ENCODE assay signal across 8 mouse cellular contexts in the genomic region with DNA sequence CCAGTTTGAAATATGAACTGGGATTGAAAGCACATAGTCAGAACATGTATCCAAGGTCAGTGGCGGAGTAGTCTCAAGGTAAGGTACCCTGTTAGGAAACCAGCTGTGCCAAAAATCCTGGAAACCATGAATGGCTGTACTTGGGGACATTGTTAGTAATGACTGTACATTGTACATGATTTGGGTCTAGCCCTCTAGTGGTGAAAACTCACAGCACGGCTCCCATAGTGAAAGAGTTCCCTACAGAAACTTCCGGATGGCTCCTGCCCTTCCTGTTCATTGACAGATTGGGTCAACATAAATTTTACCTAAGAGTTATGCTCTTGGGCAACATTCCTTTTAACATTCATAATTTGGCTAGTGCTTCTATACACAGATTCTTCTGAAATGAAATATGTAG. TPM values are rescaled to one million over a fixed set of nuclear protein-coding genes. Genes with fewer than 3 reads are reported as not detected.
A peak's percentile ranks its signal among the peaks of the same experiment; 100 is the strongest.
DNase-seq lines count a peak whose midpoint lies in the region; ATAC-seq and TF ChIP-seq lines count a peak whose summit lies in the region.

No protein-coding gene starts in this region.

- no peak overlapping the region for H3K9ac ChIP-seq in heart, postnatal 0 days (replicated peaks; ENCODE audit: low read depth, low read length)
- H3K9ac ChIP-seq in midbrain, embryonic 14.5 days (replicated peaks; ENCODE audit: low read length): no peak overlapping the region
- H3K9ac ChIP-seq in midbrain, embryonic 16.5 days (ENCODE audit: low read depth, low read length): no peak overlapping the region

- H3K36me3 ChIP-seq in heart, postnatal 0 days (replicated peaks; ENCODE audit: control insufficient read depth, insufficient read depth, low read length): no peaks in the 10 kb centered on the region
- no peaks in the 10 kb centered on the region for H3K36me3 ChIP-seq in midbrain, embryonic 14.5 days (ENCODE audit: control insufficient read depth, insufficient read depth, low read length)
- H3K36me3 ChIP-seq in midbrain, embryonic 16.5 days (ENCODE audit: control insufficient read depth, insufficient read depth, low read length): no peaks in the 10 kb centered on the region

- no peak overlapping the region for H3K4me3 ChIP-seq in heart, postnatal 0 days (ENCODE audit: low read depth, low read length)
- H3K4me3 ChIP-seq in midbrain, embryonic 14.5 days (replicated peaks; ENCODE audit: low read depth, low read length): no peak overlapping the region
- H3K4me3 ChIP-seq in midbrain, embryonic 16.5 days (ENCODE audit: low read depth, low read length): no peak overlapping the region

- no peak for DNase-seq in heart, postnatal 0 days (ENCODE audit: low spot score)
- DNase-seq in heart, adult 8-10 months (ENCODE audit: low spot score): no peak
- peak; percentile 64 for DNase-seq in midbrain, embryonic 14.5 days
- peak; percentile 15 for DNase-seq in adipocyte (ENCODE audit: low spot score)
- peak; percentile 45 for DNase-seq in lung, postnatal 10 days
- DNase-seq in spleen, adult 18-20 months: no peak

- H3K4me2 ChIP-seq in heart, postnatal 0 days (ENCODE audit: low read depth, low read length): no peak overlapping the region
- no peak overlapping the region for H3K4me2 ChIP-seq in midbrain, embryonic 14.5 days (ENCODE audit: low read length)
- no peak overlapping the region for H3K4me2 ChIP-seq in midbrain, embryonic 16.5 days (ENCODE audit: low read length)

- no peaks in the 10 kb centered on the region for H3K9me3 ChIP-seq in heart, postnatal 0 days (replicated peaks; ENCODE audit: control insufficient read depth, low read length)
- no peaks in the 10 kb centered on the region for H3K9me3 ChIP-seq in midbrain, embryonic 14.5 days (ENCODE audit: control insufficient read depth, low read length)
- no peaks in the 10 kb centered on the region for H3K9me3 ChIP-seq in midbrain, embryonic 16.5 days (replicated peaks; ENCODE audit: control insufficient read depth, low read length, poor library complexity, severe bottlenecking)

- peaks cover 11% of the 10 kb centered on the region; the same call in 1 of the 2 replicates for H3K4me1 ChIP-seq in heart, postnatal 0 days (ENCODE audit: control insufficient read depth, insufficient read depth)
- H3K4me1 ChIP-seq in midbrain, embryonic 14.5 days (ENCODE audit: control insufficient read depth, insufficient read depth, low read length): no peaks in the 10 kb centered on the region
- no peaks in the 10 kb centered on the region for H3K4me1 ChIP-seq in midbrain, embryonic 16.5 days (ENCODE audit: control insufficient read depth, insufficient read depth, low read length)

- peak; percentile 56 for TF ChIP-seq CTCF in heart, postnatal 0 days (IDR thresholded peaks at IDR 0.05; ENCODE audit: low read depth)

- WGBS in heart, postnatal 0 days: 73% methylated on average over 3 of the region's 3 CpGs
- 87% methylated on average over 3 of the region's 3 CpGs for WGBS in midbrain, embryonic 14.5 days
- WGBS in midbrain, embryonic 16.5 days: 84% methylated on average over 3 of the region's 3 CpGs

- TF ChIP-seq EP300 in heart, postnatal 0 days (IDR thresholded peaks at IDR 0.05; ENCODE audit: low read depth): no peak

- no peaks in the 10 kb centered on the region for H3K27me3 ChIP-seq in heart, postnatal 0 days (ENCODE audit: control insufficient read depth, insufficient read depth, low read length)
- no peaks in the 10 kb centered on the region for H3K27me3 ChIP-seq in midbrain, embryonic 14.5 days (ENCODE audit: control insufficient read depth, insufficient read depth, low read length)
- H3K27me3 ChIP-seq in midbrain, embryonic 16.5 days (ENCODE audit: control insufficient read depth, insufficient read depth, low read depth, low read length): no peaks in the 10 kb centered on the region

- no peak for ATAC-seq in heart, postnatal 0 days (ENCODE audit: insufficient read depth, low read depth)
- ATAC-seq in midbrain, embryonic 14.5 days (ENCODE audit: low FRiP score, low TSS enrichment): no peak
- no peak for ATAC-seq in midbrain, embryonic 16.5 days
- no peak for ATAC-seq in activated CD4-positive, CD25-positive, alpha-beta regulatory T cell, adult 4 months

- H3K27ac ChIP-seq in heart, postnatal 0 days (ENCODE audit: low read depth): no peak overlapping the region
- no peak overlapping the region for H3K27ac ChIP-seq in midbrain, embryonic 14.5 days (replicated peaks; ENCODE audit: low read depth, low read length)
- H3K27ac ChIP-seq in midbrain, embryonic 16.5 days (ENCODE audit: low read length): no peak overlapping the region

RNA-seq across cellular contexts. Expression of gene Polr2m, which starts 19.6 kb away (rescaled TPM):
- total RNA-seq in heart, postnatal 0 days (2014; rRNA removed; ENCODE audit: low replicate concordance): 186 and 197 TPM in 2 replicates
- 243 and 249 TPM in 2 replicates for polyA plus RNA-seq in heart, postnatal 0 days (2015; fragmentation: Nextera tagmentation; extraction: Ambion mirVana)
- 100 to 1,000 TPM; 290 to 334 (median 304) TPM for total RNA-seq in heart, adult 8-10 months (2022)
- polyA plus RNA-seq in midbrain, embryonic 14.5 days (2014; fragmentation: Nextera tagmentation; extraction: Ambion mirVana): 225 and 305 TPM in 2 replicates
- 341 and 351 TPM in 2 replicates for polyA plus RNA-seq in midbrain, embryonic 16.5 days (2015; fragmentation: Nextera tagmentation; extraction: Ambion mirVana)
- 10 to 100 TPM; 19.2 to 25.7 TPM for polyA plus RNA-seq in activated CD4-positive, CD25-positive, alpha-beta regulatory T cell, adult 4 months (2017; shearing (Covaris generic))

Comparison
In these comparisons a context has a peak if more than half of its experiments do, and no peak if none do; other contexts are left out.
1. DNase-seq: peak in midbrain, embryonic 14.5 days (single experiment), adipocyte (single experiment) and lung, postnatal 10 days (single experiment); none in heart, postnatal 0 days (single experiment), heart, adult 8-10 months (single experiment) and spleen, adult 18-20 months (0 of 2).